Mouse (Mus musculus): ENCODE results near the gene Rpl10. TPM values are rescaled to one million over a fixed set of nuclear protein-coding genes. Genes with fewer than 3 reads are reported as not detected.
A peak's percentile ranks its signal among the peaks of the same experiment; 100 is the strongest.

Gene Rpl10
- polyA plus RNA-seq, 1 experiment from 2014 or later = 656 TPM

- WGBS (ENCODE audit: insufficient replicate concordance) = 9% methylated on average over 3 of the region's 3 CpGs
- Histone ChIP-seq H3K27me3 (peaks cover 7% of the 10 kb centered on the region), H3K36me3 (no peaks in the 10 kb centered on the region), H3K4me1 (replicated peaks) (peaks cover 29% of the 10 kb centered on the region), H3K4me3 (replicated peaks) (0 out of 2 replicates have a peak overlapping the region, but pooled peaks have one; percentile 50), H3K4me2 (peak overlapping the region; percentile 67), H3K9ac (no peak overlapping the region), H3K27ac (no peak overlapping the region), H3K9me3 (replicated peaks) (no peaks in the 10 kb centered on the region)
- ATAC-seq (ENCODE audit: low read depth) (no peak), DNase-seq (peak; percentile 19)
Observed at GRCm38 (mm10) chrX:74248651-74249050, 22.0 kb upstream of the Rpl10 start.

GRCm38 (mm10) chrX:74249615-74250014 is 21.0 kb upstream of the Rpl10 start, which contains the start of gene Flna:
Gene Flna (minus strand): TSS chrX:74249820.
- peak within 1 kb of the TSS; percentile 50 for H3K4me3 ChIP-seq (replicated peaks)
- peak within 1 kb of the TSS; percentile 67 for H3K4me2 ChIP-seq
- H3K4me1 ChIP-seq (replicated peaks) = peaks cover 20% of the 10 kb centered on the region
- peak within 1 kb of the TSS; percentile 9; the same call in 1 of the 2 replicates for H3K27ac ChIP-seq
- WGBS (ENCODE audit: insufficient replicate concordance) = 24% methylated on average over 38 of the region's 38 CpGs
- no peaks in the 10 kb centered on the region for H3K9me3 ChIP-seq (replicated peaks)
- no peak for ATAC-seq (ENCODE audit: low read depth)
- H3K36me3 ChIP-seq = no peaks in the 10 kb centered on the region
- H3K9ac ChIP-seq = peak within 1 kb of the TSS; percentile 57
- peak; percentile 25 for DNase-seq
- H3K27me3 ChIP-seq = peaks cover 7% of the 10 kb centered on the region

GRCm38 (mm10) chrX:74254153-74254887 is 16.3 kb upstream of the Rpl10 start, which contains the start of gene Emd:
Gene Emd (plus strand): TSS chrX:74254687.
- Histone ChIP-seq H3K4me2 (peak within 1 kb of the TSS; percentile 82), H3K4me3 (replicated peaks) (peak within 1 kb of the TSS; percentile 71), H3K36me3 (peaks cover 22% of the 10 kb centered on the region), H3K27ac (peak within 1 kb of the TSS; percentile 87), H3K27me3 (peaks cover 7% of the 10 kb centered on the region), H3K4me1 (replicated peaks) (peaks cover 8% of the 10 kb centered on the region), H3K9me3 (replicated peaks) (no peaks in the 10 kb centered on the region), H3K9ac (peak within 1 kb of the TSS; percentile 81)
- ATAC-seq (ENCODE audit: low read depth) = peak; percentile 97
- WGBS (ENCODE audit: insufficient replicate concordance) = 24% methylated on average over 39 of the region's 39 CpGs
- DNase-seq = peak; percentile 86

GRCm38 (mm10) chrX:74254888-74255565 is 15.6 kb upstream of the Rpl10 start:
- 18% methylated on average over 31 of the region's 31 CpGs for WGBS (ENCODE audit: insufficient replicate concordance)
- peak overlapping the region; percentile 71 for H3K4me3 ChIP-seq (replicated peaks)
- peaks cover 8% of the 10 kb centered on the region for H3K4me1 ChIP-seq (replicated peaks)
- H3K27me3 ChIP-seq = 0 out of 2 replicates have a peak, but pooled peaks cover 1% of the 10 kb centered on the region
- peak overlapping the region; percentile 81 for H3K9ac ChIP-seq
- ATAC-seq (ENCODE audit: low read depth) (peak; percentile 63), DNase-seq (no peak)
- H3K36me3 ChIP-seq = peaks cover 22% of the 10 kb centered on the region
- H3K27ac ChIP-seq = peak overlapping the region; percentile 87
- peak overlapping the region; percentile 82 for H3K4me2 ChIP-seq
- no peaks in the 10 kb centered on the region for H3K9me3 ChIP-seq (replicated peaks)

- H3K4me2 ChIP-seq = no peak overlapping the region
Observed at GRCm38 (mm10) chrX:74257746-74258145, 12.9 kb upstream of the Rpl10 start.

GRCm38 (mm10) chrX:74269736-74270061 is 913 bp upstream of the Rpl10 start:
- Histone ChIP-seq H3K4me1 (replicated peaks) (peaks cover 17% of the 10 kb centered on the region), H3K9ac (peak overlapping the region; percentile 69), H3K36me3 (peaks cover 16% of the 10 kb centered on the region), H3K27ac (peak overlapping the region; percentile 86), H3K27me3 (no peaks in the 10 kb centered on the region), H3K4me3 (replicated peaks) (peak overlapping the region; percentile 70), H3K9me3 (replicated peaks) (no peaks in the 10 kb centered on the region), H3K4me2 (peak overlapping the region; percentile 71)
- ATAC-seq (ENCODE audit: low read depth) = peak; percentile 8
- WGBS (ENCODE audit: insufficient replicate concordance) = 24% methylated on average over 3 of the region's 3 CpGs
- DNase-seq = no peak

More at GRCm38 (mm10) chrX:74257746-74258145, 12.9 kb upstream of the Rpl10 start:
- H3K9me3 ChIP-seq (replicated peaks) = no peaks in the 10 kb centered on the region
- H3K36me3 ChIP-seq = peaks cover 22% of the 10 kb centered on the region
- H3K27ac ChIP-seq = no peak overlapping the region
- no peak for DNase-seq
- ATAC-seq (ENCODE audit: low read depth) = no peak
- peaks cover 8% of the 10 kb centered on the region for H3K4me1 ChIP-seq (replicated peaks)
- H3K9ac ChIP-seq = no peak overlapping the region
- no peak overlapping the region for H3K4me3 ChIP-seq (replicated peaks)
- no peaks in the 10 kb centered on the region for H3K27me3 ChIP-seq
- 57% methylated on average over 3 of the region's 3 CpGs for WGBS (ENCODE audit: insufficient replicate concordance)

GRCm38 (mm10) chrX:74270902-74271551 is 415 bp downstream of the Rpl10 start:
- Histone ChIP-seq H3K4me3 (replicated peaks) (peak overlapping the region; percentile 70), H3K4me1 (replicated peaks) (peaks cover 17% of the 10 kb centered on the region), H3K27me3 (no peaks in the 10 kb centered on the region), H3K4me2 (peak overlapping the region; percentile 67), H3K36me3 (peaks cover 16% of the 10 kb centered on the region), H3K9ac (peak overlapping the region; percentile 81), H3K27ac (peak overlapping the region; percentile 84), H3K9me3 (replicated peaks) (no peaks in the 10 kb centered on the region)
- 11% methylated on average over 27 of the region's 27 CpGs for WGBS (ENCODE audit: insufficient replicate concordance)
- ATAC-seq (ENCODE audit: low read depth) (no peak), DNase-seq (no peak)

- H3K27me3 ChIP-seq = no peaks in the 10 kb centered on the region
- WGBS (ENCODE audit: insufficient replicate concordance) = 19% methylated on average over 10 of the region's 10 CpGs
- H3K4me1 ChIP-seq (replicated peaks) = peaks cover 22% of the 10 kb centered on the region
- peaks cover 25% of the 10 kb centered on the region for H3K36me3 ChIP-seq
- H3K9me3 ChIP-seq (replicated peaks) = no peaks in the 10 kb centered on the region
- H3K4me3 ChIP-seq (replicated peaks) = no peak overlapping the region
- no peak for DNase-seq
- peak overlapping the region; percentile 58 for H3K27ac ChIP-seq
- no peak for ATAC-seq (ENCODE audit: low read depth)
- peak overlapping the region; percentile 36; the same call in 1 of the 2 replicates for H3K9ac ChIP-seq
- 0 out of 2 replicates have a peak overlapping the region, but pooled peaks have one; percentile 4 for H3K4me2 ChIP-seq
Observed at GRCm38 (mm10) chrX:74273422-74274322, 3.1 kb downstream of the Rpl10 start.

- ATAC-seq (ENCODE audit: low read depth) = no peak
- WGBS (ENCODE audit: insufficient replicate concordance) = 56% methylated on average over 8 of the region's 8 CpGs
- Histone ChIP-seq H3K9ac (no peak overlapping the region), H3K27ac (no peak overlapping the region), H3K4me1 (replicated peaks) (peaks cover 18% of the 10 kb centered on the region), H3K4me2 (no peak overlapping the region), H3K9me3 (replicated peaks) (no peaks in the 10 kb centered on the region), H3K4me3 (replicated peaks) (no peak overlapping the region), H3K27me3 (no peaks in the 10 kb centered on the region), H3K36me3 (peaks cover 15% of the 10 kb centered on the region)
- DNase-seq = no peak
Observed at GRCm38 (mm10) chrX:74277916-74278315, 7.3 kb downstream of the Rpl10 start.

- peaks cover 25% of the 10 kb centered on the region for H3K4me1 ChIP-seq (replicated peaks)
- H3K9ac ChIP-seq = peak overlapping the region; percentile 78
- peak overlapping the region; percentile 88 for H3K4me2 ChIP-seq
- no peak for DNase-seq
- H3K27ac ChIP-seq = peak overlapping the region; percentile 97
- WGBS (ENCODE audit: insufficient replicate concordance) = 16% methylated on average over 14 of the region's 14 CpGs
- 0 out of 2 replicates have a peak, but pooled peaks cover 8% of the 10 kb centered on the region for H3K36me3 ChIP-seq
- peak overlapping the region; percentile 70 for H3K4me3 ChIP-seq (replicated peaks)
- H3K27me3 ChIP-seq = no peaks in the 10 kb centered on the region
- H3K9me3 ChIP-seq (replicated peaks) = no peaks in the 10 kb centered on the region
- no peak for ATAC-seq (ENCODE audit: low read depth)
Observed at GRCm38 (mm10) chrX:74281041-74281731, 10.6 kb downstream of the Rpl10 start.
